Mouse (Mus musculus): Measurements from ENCODE around the gene Tnnt3. TPM values are rescaled to one million over a fixed set of nuclear protein-coding genes. Genes with fewer than 3 reads are reported as not detected.

Tnnt3 gene
- total and polyA plus RNA-seq, 2 experiments from 2014 or later, result 1.3 to 3.1 TPM

- H3K9ac ChIP-seq (replicated peaks; ENCODE audit: low read length), result no peak overlapping the region
- H3K4me1 ChIP-seq (ENCODE audit: insufficient read depth, low read length), result peaks cover 3% of the 10 kb centered on the region; the same call in 1 of the 2 replicates
- H3K27me3 ChIP-seq (ENCODE audit: insufficient read depth, low read length), result no peaks in the 10 kb centered on the region
- H3K36me3 ChIP-seq (ENCODE audit: insufficient read depth, low read length), result no peaks in the 10 kb centered on the region
- DNase-seq (ENCODE audit: low spot score) (no peak), ATAC-seq (no peak)
- no peak overlapping the region for H3K27ac ChIP-seq
- TF ChIP-seq CTCF (IDR thresholded peaks at IDR 0.05; ENCODE audit: low read depth), result no peak
- no peak overlapping the region for H3K4me3 ChIP-seq (ENCODE audit: low read length)
- H3K9me3 ChIP-seq (ENCODE audit: low read length), result no peaks in the 10 kb centered on the region
- 88% methylated on average over 5 of the region's 5 CpGs for WGBS
- no peak overlapping the region for H3K4me2 ChIP-seq (ENCODE audit: low read depth, low read length)
Observed at GRCm38 (mm10) chr7:142559651-142560175, 61.1 kb downstream of the Tnnt3 start.

- no peak overlapping the region for H3K9ac ChIP-seq (replicated peaks; ENCODE audit: low read length)
- no peak overlapping the region for H3K4me2 ChIP-seq (ENCODE audit: low read depth, low read length)
- WGBS, result 34% methylated on average over 18 of the region's 18 CpGs
- H3K4me3 ChIP-seq (ENCODE audit: low read length), result no peak overlapping the region
- DNase-seq (ENCODE audit: low spot score), result no peak
- TF ChIP-seq CTCF (IDR thresholded peaks at IDR 0.05; ENCODE audit: low read depth), result no peak
- no peaks in the 10 kb centered on the region for H3K27me3 ChIP-seq (ENCODE audit: insufficient read depth, low read length)
- no peaks in the 10 kb centered on the region for H3K9me3 ChIP-seq (ENCODE audit: low read length)
- H3K4me1 ChIP-seq (ENCODE audit: insufficient read depth, low read length), result 0 out of 2 replicates have a peak, but pooled peaks cover 3% of the 10 kb centered on the region
- ATAC-seq, result no peak
- H3K27ac ChIP-seq, result no peak overlapping the region
- H3K36me3 ChIP-seq (ENCODE audit: insufficient read depth, low read length), result no peaks in the 10 kb centered on the region
Observed at GRCm38 (mm10) chr7:142560942-142561855, 62.6 kb downstream of the Tnnt3 start.

- WGBS, result 63% methylated on average over 4 of the region's 4 CpGs
- Histone ChIP-seq H3K4me1 (ENCODE audit: insufficient read depth, low read length) (0 out of 2 replicates have a peak, but pooled peaks cover 3% of the 10 kb centered on the region), H3K9me3 (ENCODE audit: low read length) (no peaks in the 10 kb centered on the region), H3K36me3 (ENCODE audit: insufficient read depth, low read length) (no peaks in the 10 kb centered on the region), H3K27ac (no peak overlapping the region), H3K9ac (replicated peaks; ENCODE audit: low read length) (no peak overlapping the region), H3K4me2 (ENCODE audit: low read depth, low read length) (no peak overlapping the region), H3K4me3 (ENCODE audit: low read length) (no peak overlapping the region), H3K27me3 (ENCODE audit: insufficient read depth, low read length) (no peaks in the 10 kb centered on the region)
- DNase-seq (ENCODE audit: low spot score) (peak; percentile 18), ATAC-seq (no peak)
- TF ChIP-seq CTCF (IDR thresholded peaks at IDR 0.05; ENCODE audit: low read depth), result no peak
Observed at GRCm38 (mm10) chr7:142561856-142562404, 63.3 kb downstream of the Tnnt3 start.

GRCm38 (mm10) chr7:142563168-142563567 is 64.5 kb downstream of the Tnnt3 start:
- Histone ChIP-seq H3K4me1 (ENCODE audit: insufficient read depth, low read length) (0 out of 2 replicates have a peak, but pooled peaks cover 3% of the 10 kb centered on the region), H3K9me3 (ENCODE audit: low read length) (no peaks in the 10 kb centered on the region), H3K27me3 (ENCODE audit: insufficient read depth, low read length) (no peaks in the 10 kb centered on the region), H3K4me3 (ENCODE audit: low read length) (no peak overlapping the region), H3K9ac (replicated peaks; ENCODE audit: low read length) (no peak overlapping the region), H3K4me2 (ENCODE audit: low read depth, low read length) (no peak overlapping the region), H3K36me3 (ENCODE audit: insufficient read depth, low read length) (no peaks in the 10 kb centered on the region), H3K27ac (no peak overlapping the region)
- DNase-seq (ENCODE audit: low spot score) (peak; percentile 29), ATAC-seq (no peak)
- TF ChIP-seq CTCF (IDR thresholded peaks at IDR 0.05; ENCODE audit: low read depth), result no peak
- WGBS, result 39% methylated on average over 6 of the region's 6 CpGs

GRCm38 (mm10) chr7:142564955-142565643 is 66.5 kb downstream of the Tnnt3 start:
- no peak overlapping the region for H3K4me3 ChIP-seq (ENCODE audit: low read length)
- H3K27me3 ChIP-seq (ENCODE audit: insufficient read depth, low read length), result no peaks in the 10 kb centered on the region
- 54% methylated on average over 11 of the region's 11 CpGs for WGBS
- no peak overlapping the region for H3K9ac ChIP-seq (replicated peaks; ENCODE audit: low read length)
- TF ChIP-seq CTCF (IDR thresholded peaks at IDR 0.05; ENCODE audit: low read depth), result no peak
- H3K4me1 ChIP-seq (ENCODE audit: insufficient read depth, low read length), result 0 out of 2 replicates have a peak, but pooled peaks cover 3% of the 10 kb centered on the region
- no peak for DNase-seq (ENCODE audit: low spot score)
- no peak overlapping the region for H3K4me2 ChIP-seq (ENCODE audit: low read depth, low read length)
- ATAC-seq, result no peak
- no peaks in the 10 kb centered on the region for H3K36me3 ChIP-seq (ENCODE audit: insufficient read depth, low read length)
- H3K9me3 ChIP-seq (ENCODE audit: low read length), result no peaks in the 10 kb centered on the region
- no peak overlapping the region for H3K27ac ChIP-seq

Other genes starting within 250 kb of the Tnnt3 start
- not detected in 2 replicates for gene Gm2431, start 240.5 kb upstream of the Tnnt3 start, total RNA-seq (2014; rRNA removed)
- gene Gm2431, start 240.5 kb upstream of the Tnnt3 start, polyA plus RNA-seq (2015; fragmentation: Nextera tagmentation; extraction: Ambion mirVana), result not detected in 2 replicates
- gene Gm4559, start 224.5 kb upstream of the Tnnt3 start, total RNA-seq (2014; rRNA removed), result not detected in 2 replicates
- not detected in 2 replicates for gene Gm4559, start 224.5 kb upstream of the Tnnt3 start, polyA plus RNA-seq (2015; fragmentation: Nextera tagmentation; extraction: Ambion mirVana)
- gene Krtap5-1, start 201.7 kb upstream of the Tnnt3 start, total RNA-seq (2014; rRNA removed), result not detected in 2 replicates
- gene Krtap5-1, start 201.7 kb upstream of the Tnnt3 start, polyA plus RNA-seq (2015; fragmentation: Nextera tagmentation; extraction: Ambion mirVana), result not detected in 2 replicates
- not detected in 2 replicates for gene Krtap5-4, start 195.3 kb upstream of the Tnnt3 start, total RNA-seq (2014; rRNA removed)
- not detected in 2 replicates for gene Krtap5-4, start 195.3 kb upstream of the Tnnt3 start, polyA plus RNA-seq (2015; fragmentation: Nextera tagmentation; extraction: Ambion mirVana)
- 22.7 and 25.4 TPM in 2 replicates for gene Ifitm10, start 125.1 kb upstream of the Tnnt3 start, total RNA-seq (2014; rRNA removed)
- gene Ifitm10, start 125.1 kb upstream of the Tnnt3 start, polyA plus RNA-seq (2015; fragmentation: Nextera tagmentation; extraction: Ambion mirVana), result 17.2 and 19.9 TPM in 2 replicates
- 1.0 TPM in 1 of 2 replicates, not detected in the other for gene Gm49369, start 116.2 kb upstream of the Tnnt3 start, total RNA-seq (2014; rRNA removed)
- gene Gm49369, start 116.2 kb upstream of the Tnnt3 start, polyA plus RNA-seq (2015; fragmentation: Nextera tagmentation; extraction: Ambion mirVana), result 2.1 and 2.9 TPM in 2 replicates
- gene Ctsd, start 110.8 kb upstream of the Tnnt3 start, total RNA-seq (2014; rRNA removed), result 638 and 755 TPM in 2 replicates
- 400 and 402 TPM in 2 replicates for gene Ctsd, start 110.8 kb upstream of the Tnnt3 start, polyA plus RNA-seq (2015; fragmentation: Nextera tagmentation; extraction: Ambion mirVana)
- gene Syt8, start 64.0 kb upstream of the Tnnt3 start, total RNA-seq (2014; rRNA removed), result not detected in 2 replicates
- gene Syt8, start 64.0 kb upstream of the Tnnt3 start, polyA plus RNA-seq (2015; fragmentation: Nextera tagmentation; extraction: Ambion mirVana), result 0.15 TPM in 1 of 2 replicates, not detected in the other
- gene Tnni2, start 57.0 kb upstream of the Tnnt3 start, total RNA-seq (2014; rRNA removed), result 1.3 and 8.5 TPM in 2 replicates
- 0.63 TPM in 2 replicates for gene Tnni2, start 57.0 kb upstream of the Tnnt3 start, polyA plus RNA-seq (2015; fragmentation: Nextera tagmentation; extraction: Ambion mirVana)
- gene Lsp1, start 38.0 kb upstream of the Tnnt3 start, total RNA-seq (2014; rRNA removed), result 4.6 and 16.6 TPM in 2 replicates
- gene Lsp1, start 38.0 kb upstream of the Tnnt3 start, polyA plus RNA-seq (2015; fragmentation: Nextera tagmentation; extraction: Ambion mirVana), result 6.6 and 7.2 TPM in 2 replicates
- gene Mrpl23, start 33.9 kb downstream of the Tnnt3 start, total RNA-seq (2014; rRNA removed), result 64.0 and 69.3 TPM in 2 replicates
- gene Mrpl23, start 33.9 kb downstream of the Tnnt3 start, polyA plus RNA-seq (2015; fragmentation: Nextera tagmentation; extraction: Ambion mirVana), result 17.4 and 25.5 TPM in 2 replicates
- 262 and 308 TPM in 2 replicates for gene Igf2, start 168.0 kb downstream of the Tnnt3 start, total RNA-seq (2014; rRNA removed)
- gene Igf2, start 168.0 kb downstream of the Tnnt3 start, polyA plus RNA-seq (2015; fragmentation: Nextera tagmentation; extraction: Ambion mirVana), result 200 and 279 TPM in 2 replicates
- 0.32 and 0.68 TPM in 2 replicates for gene Gm49394, start 171.1 kb downstream of the Tnnt3 start, total RNA-seq (2014; rRNA removed)
- gene Gm49394, start 171.1 kb downstream of the Tnnt3 start, polyA plus RNA-seq (2015; fragmentation: Nextera tagmentation; extraction: Ambion mirVana), result not detected in 2 replicates
- gene Ins2, start 244.5 kb downstream of the Tnnt3 start, total RNA-seq (2014; rRNA removed), result not detected in 2 replicates
- 1.4 and 2.7 TPM in 2 replicates for gene Ins2, start 244.5 kb downstream of the Tnnt3 start, polyA plus RNA-seq (2015; fragmentation: Nextera tagmentation; extraction: Ambion mirVana)

Data from hindbrain, postnatal 0 days (tissue).